Mouse (Mus musculus): ENCODE results near the gene Vcam1. TPM values are rescaled to one million over a fixed set of nuclear protein-coding genes. Genes with fewer than 3 reads are reported as not detected.

Vcam1 gene
- total and polyA plus RNA-seq, 3 experiments, result 1.8 to 2.2 TPM; not detected in 1

DNA sequence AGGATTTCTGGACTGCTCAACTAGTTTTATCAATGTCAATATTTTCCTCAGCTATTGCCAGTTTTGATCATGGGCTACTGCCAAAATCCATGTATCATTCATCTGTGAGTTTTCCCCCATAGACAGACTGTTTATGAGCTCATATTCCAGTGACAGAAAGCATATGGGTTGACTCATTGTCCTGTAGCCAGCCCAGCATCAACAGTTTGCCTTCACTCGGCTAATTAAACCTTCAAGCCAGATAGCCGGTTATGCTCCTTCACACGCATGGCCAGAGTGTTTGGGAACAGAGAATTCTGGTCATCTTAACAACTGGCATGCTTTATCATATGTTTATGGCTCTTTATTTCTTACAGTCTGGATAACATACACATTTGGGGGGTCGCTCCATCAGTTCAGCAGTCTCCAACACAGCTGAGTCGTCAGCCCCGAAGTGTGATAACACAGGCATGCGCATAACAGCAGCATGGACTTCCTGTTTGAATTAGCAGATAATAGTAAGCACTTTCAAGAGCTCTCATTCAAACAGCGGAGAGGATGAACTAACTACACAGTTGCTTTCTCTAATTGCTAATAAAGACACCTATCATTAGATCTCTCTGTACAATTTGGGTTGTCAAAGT is 49.2 kb downstream of the Vcam1 start:
- Histone ChIP-seq H3K27ac (ENCODE audit: insufficient read depth, low read depth) (no peak overlapping the region), H3K4me1 (ENCODE audit: control insufficient read depth in 1 of 2, insufficient read depth in 2 of 2) (no peaks in the 10 kb centered on the region; a peak in 1 of 4 replicates), H3K36me3 (replicated peaks in 1 of 2; ENCODE audit: control insufficient read depth in 1 of 2, insufficient read depth in 1 of 2, low read length in 1 of 2) (no peaks in the 10 kb centered on the region), H3K9me3 (replicated peaks; ENCODE audit: low read length) (no peaks in the 10 kb centered on the region), H3K27me3 (replicated peaks) (no peaks in the 10 kb centered on the region), H3K4me2 (ENCODE audit: insufficient read depth, low read depth, poor library complexity, severe bottlenecking) (no peak overlapping the region), H3K9ac (ENCODE audit: insufficient read depth, low read depth) (no peak overlapping the region), H3K79me2 (replicated peaks; ENCODE audit: control insufficient read depth, extremely low read depth, insufficient read depth, poor library complexity, severe bottlenecking) (no peaks in the 10 kb centered on the region), H3K4me3 (replicated peaks in 1 of 3; ENCODE audit: low read depth in 2 of 3, low read length in 2 of 3, poor library complexity in 1 of 3) (no peak overlapping the region)
- in situ Hi-C loops (cut with MboI; ENCODE audit: low pct_ligation_motif_present, low pct_unique_long_range_greater_than_20kb, low sequenced_read_pairs), result no loop called here
- peak; percentile 59 for TF ChIP-seq NRF1 (IDR thresholded peaks at IDR 0.05; ENCODE audit: low read depth, low read length)
- no peak for TF ChIP-seq ETS1 (conservative IDR thresholded peaks at IDR 0.05; ENCODE audit: low read depth, low read length)
- dilution Hi-C loops (cut with MboI; ENCODE audit: extremely low pct_ligation_motif_present, extremely low pct_unique_long_range_greater_than_20kb, low sequenced_read_pairs), result no loop called here
- no peak for DNase-seq (ENCODE audit: extremely low read depth)

DNA sequence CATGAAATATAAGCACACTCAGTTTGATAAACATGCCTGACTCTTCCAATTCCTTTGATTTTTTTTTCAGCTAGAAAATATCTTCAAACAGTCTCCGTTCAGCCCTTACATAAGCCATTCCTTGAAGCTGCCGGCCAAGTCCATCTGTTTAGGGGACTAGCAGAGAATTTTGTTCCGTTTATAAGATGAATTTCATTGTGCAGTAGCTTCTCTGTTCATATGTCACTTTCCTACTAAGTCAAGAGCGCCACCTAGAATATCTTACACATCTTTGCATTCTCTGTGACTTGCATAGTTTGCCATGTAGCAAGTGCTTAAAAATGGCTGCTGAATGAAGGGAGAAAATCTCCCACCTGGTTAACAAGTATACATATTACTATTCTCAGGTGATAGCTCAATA is 51.0 kb downstream of the Vcam1 start:
- in situ Hi-C loops (cut with MboI; ENCODE audit: low pct_ligation_motif_present, low pct_unique_long_range_greater_than_20kb, low sequenced_read_pairs) (no loop called here), dilution Hi-C loops (cut with MboI; ENCODE audit: extremely low pct_ligation_motif_present, extremely low pct_unique_long_range_greater_than_20kb, low sequenced_read_pairs) (no loop called here)
- no peak for TF ChIP-seq ZC3H11A (IDR thresholded peaks at IDR 0.05; ENCODE audit: low read depth, low read length)
- no peak for TF ChIP-seq E2F4 (IDR thresholded peaks at IDR 0.05; ENCODE audit: insufficient replicate concordance, low read depth, low read length)
- TF ChIP-seq RAD21 (IDR thresholded peaks at IDR 0.05; ENCODE audit: low read depth, low read length), result peak; percentile 36
- TF ChIP-seq CTCF (conservative IDR thresholded peaks at IDR 0.05 in 1 of 2, IDR thresholded peaks at IDR 0.05 in 1 of 2; ENCODE audit: low read depth in 2 of 2, low read length in 2 of 2), result peak in 1 of 2 experiments; percentile 53; a peak in 2 of 4 replicates
- TF ChIP-seq SMC3 (IDR thresholded peaks at IDR 0.05; ENCODE audit: low read depth, low read length), result peak; percentile 26; the same call in 1 of the 2 replicates

DNA sequence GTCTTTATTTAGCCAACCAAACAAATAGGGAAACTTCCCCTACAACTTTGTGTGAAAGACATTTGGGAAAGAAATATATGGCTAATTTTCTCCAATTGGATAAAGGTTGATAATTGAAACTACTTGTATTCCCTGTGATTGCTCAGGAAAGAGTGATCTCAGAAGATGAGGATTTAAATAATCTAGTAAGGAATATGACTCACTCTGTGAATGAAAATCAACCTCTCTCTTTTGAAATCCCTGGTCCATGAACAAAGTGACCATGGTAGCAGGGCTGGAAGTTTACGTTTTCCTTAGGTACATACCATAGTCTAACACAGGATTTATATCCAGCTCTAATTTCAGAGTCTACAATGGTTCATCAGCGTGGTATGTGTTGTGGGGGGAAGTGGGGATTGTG is 52.7 kb downstream of the Vcam1 start:
- H3K4me1 ChIP-seq (ENCODE audit: control insufficient read depth in 1 of 2, insufficient read depth in 2 of 2), result no peaks in the 10 kb centered on the region; a peak in 1 of 4 replicates
- no peak for TF ChIP-seq MAX (IDR thresholded peaks at IDR 0.05; ENCODE audit: low read length)
- no peak for TF ChIP-seq GABPA (IDR thresholded peaks at IDR 0.05; ENCODE audit: insufficient replicate concordance, low read depth, low read length)
- no peak for TF ChIP-seq ZNF384 (IDR thresholded peaks at IDR 0.05; ENCODE audit: low read depth, low read length)
- TF ChIP-seq BHLHE40 (IDR thresholded peaks at IDR 0.05; ENCODE audit: low read depth, low read length), result no peak
- no peak for TF ChIP-seq MAFK (IDR thresholded peaks at IDR 0.05; ENCODE audit: insufficient replicate concordance, low read length)
- TF ChIP-seq TCF12 (IDR thresholded peaks at IDR 0.05; ENCODE audit: low read depth, low read length), result no peak
- no peak for TF ChIP-seq CHD1 (IDR thresholded peaks at IDR 0.05; ENCODE audit: low read depth, low read length)
- no peak for TF ChIP-seq USF1 (IDR thresholded peaks at IDR 0.05; ENCODE audit: low read depth, low read length)
- TF ChIP-seq SIN3A (IDR thresholded peaks at IDR 0.05; ENCODE audit: low read length), result no peak
- TF ChIP-seq JUN (IDR thresholded peaks at IDR 0.05; ENCODE audit: insufficient read depth, low read depth, low read length), result no peak
- no peak for TF ChIP-seq SMC3 (IDR thresholded peaks at IDR 0.05; ENCODE audit: low read depth, low read length)
- no peak for TF ChIP-seq MXI1 (IDR thresholded peaks at IDR 0.05; ENCODE audit: low read depth, low read length)
- TF ChIP-seq IRF4 (IDR thresholded peaks at IDR 0.05; ENCODE audit: low read depth, low read length), result no peak
- TF ChIP-seq ETS1 (conservative IDR thresholded peaks at IDR 0.05; ENCODE audit: low read depth, low read length), result no peak
- TF ChIP-seq POLR2AphosphoS2 (IDR thresholded peaks at IDR 0.05; ENCODE audit: low read depth, low read length), result no peak
- TF ChIP-seq MAZ (IDR thresholded peaks at IDR 0.05; ENCODE audit: low read depth, low read length), result no peak
- TF ChIP-seq UBTF (IDR thresholded peaks at IDR 0.05; ENCODE audit: low read depth, low read length), result no peak
- in situ Hi-C loops (cut with MboI; ENCODE audit: low pct_ligation_motif_present, low pct_unique_long_range_greater_than_20kb, low sequenced_read_pairs) (no loop called here), dilution Hi-C loops (cut with MboI; ENCODE audit: extremely low pct_ligation_motif_present, extremely low pct_unique_long_range_greater_than_20kb, low sequenced_read_pairs) (no loop called here)
- H3K4me2 ChIP-seq (ENCODE audit: insufficient read depth, low read depth, poor library complexity, severe bottlenecking), result no peak overlapping the region
- no peak for DNase-seq (ENCODE audit: extremely low read depth)
- no peaks in the 10 kb centered on the region for H3K9me3 ChIP-seq (replicated peaks; ENCODE audit: low read length)
- no peaks in the 10 kb centered on the region for H3K36me3 ChIP-seq (replicated peaks in 1 of 2; ENCODE audit: control insufficient read depth in 1 of 2, insufficient read depth in 1 of 2, low read length in 1 of 2)
- H3K27ac ChIP-seq (ENCODE audit: insufficient read depth, low read depth), result no peak overlapping the region
- H3K27me3 ChIP-seq (replicated peaks), result no peaks in the 10 kb centered on the region
- no peaks in the 10 kb centered on the region for H3K79me2 ChIP-seq (replicated peaks; ENCODE audit: control insufficient read depth, extremely low read depth, insufficient read depth, poor library complexity, severe bottlenecking)
- no peak overlapping the region for H3K9ac ChIP-seq (ENCODE audit: insufficient read depth, low read depth)
- H3K4me3 ChIP-seq (replicated peaks in 1 of 3; ENCODE audit: low read depth in 2 of 3, low read length in 2 of 3, poor library complexity in 1 of 3), result no peak overlapping the region

More for the DNA sequence above, 51.0 kb downstream of the Vcam1 start:
- Histone ChIP-seq H3K9me3 (replicated peaks; ENCODE audit: low read length) (no peaks in the 10 kb centered on the region), H3K79me2 (replicated peaks; ENCODE audit: control insufficient read depth, extremely low read depth, insufficient read depth, poor library complexity, severe bottlenecking) (no peaks in the 10 kb centered on the region), H3K4me3 (replicated peaks in 1 of 3; ENCODE audit: low read depth in 2 of 3, low read length in 2 of 3, poor library complexity in 1 of 3) (no peak overlapping the region), H3K27me3 (replicated peaks) (no peaks in the 10 kb centered on the region), H3K4me2 (ENCODE audit: insufficient read depth, low read depth, poor library complexity, severe bottlenecking) (no peak overlapping the region), H3K36me3 (replicated peaks in 1 of 2; ENCODE audit: control insufficient read depth in 1 of 2, insufficient read depth in 1 of 2, low read length in 1 of 2) (no peaks in the 10 kb centered on the region), H3K27ac (ENCODE audit: insufficient read depth, low read depth) (no peak overlapping the region), H3K4me1 (ENCODE audit: control insufficient read depth in 1 of 2, insufficient read depth in 2 of 2) (no peaks in the 10 kb centered on the region; a peak in 1 of 4 replicates), H3K9ac (ENCODE audit: insufficient read depth, low read depth) (no peak overlapping the region)
- peak; percentile 7 for DNase-seq (ENCODE audit: extremely low read depth)
